In genomic region chr4:88934266-88935025, GRCm38 (mm10) we compare ENCODE assay signal across 33 mouse cellular contexts. TPM values are rescaled to one million over a fixed set of nuclear protein-coding genes. Genes with fewer than 3 reads are reported as not detected.
DNase-seq lines count a peak whose midpoint lies in the region; ATAC-seq and TF ChIP-seq lines count a peak whose summit lies in the region.
"Had no signal": no experiment of that assay in that cellular context is flagged by ENCODE, and none has a peak within 500 bp of the region (broad histone marks: within the 10 kb centered on the region; RNA-seq: fewer than 3 reads in every experiment).

No protein-coding gene starts in this region.

- H3K79me3 ChIP-seq in C2C12 (ENCODE audit: low read depth) = peaks cover 94% of the 10 kb centered on the region

- peak; percentile 17; the same call in 1 of the 2 replicates for TF ChIP-seq POLR2A in embryonic fibroblast, embryonic 13.5 days (IDR thresholded peaks at IDR 0.05; ENCODE audit: low read depth, low read length)
- TF ChIP-seq POLR2A in myocyte (IDR thresholded peaks at IDR 0.05; ENCODE audit: insufficient read length, low read depth) = no peak

- peak overlapping the region; percentile 96 for H3K4me2 ChIP-seq in myocyte (ENCODE audit: low read depth)
- no peak overlapping the region for H3K4me2 ChIP-seq in midbrain, embryonic 14.5 days (ENCODE audit: low read length)
- H3K4me2 ChIP-seq: embryonic facial prominence, embryonic 12.5 days; forebrain, embryonic 13.5 days; heart, embryonic 11.5 days; hindbrain, embryonic 13.5 days; limb, embryonic 15.5 days; midbrain, embryonic 15.5 days had no signal

- H3K27ac ChIP-seq in embryonic fibroblast, embryonic 13.5 days (ENCODE audit: insufficient read depth, low read length) = peak overlapping the region; percentile 70
- H3K27ac ChIP-seq in midbrain, embryonic 14.5 days (replicated peaks; ENCODE audit: low read depth, low read length) = no peak overlapping the region
- H3K27ac ChIP-seq: embryonic facial prominence, embryonic 12.5 days; forebrain, embryonic 13.5 days; hindbrain, embryonic 13.5 days; limb, embryonic 10.5 days; limb, embryonic 15.5 days; midbrain, embryonic 15.5 days had no signal

- no peak for TF ChIP-seq CTCF in C2C12 (IDR thresholded peaks at IDR 0.05; ENCODE audit: control insufficient read depth, insufficient read depth, insufficient read length)
- no peak for TF ChIP-seq CTCF in embryonic fibroblast, embryonic 13.5 days (IDR thresholded peaks at IDR 0.05; ENCODE audit: borderline replicate concordance, insufficient read depth, low read length)

- no peak for ATAC-seq in midbrain, embryonic 14.5 days (ENCODE audit: low FRiP score, low TSS enrichment)
- ATAC-seq: forebrain, embryonic 13.5 days; liver, postnatal 0 days; midbrain, embryonic 15.5 days had no signal

- H3K4me3 ChIP-seq in C2C12 (ENCODE audit: insufficient read depth, poor library complexity, severe bottlenecking) (peak overlapping the region; percentile 61), myocyte (peak overlapping the region; percentile 58)
- H3K4me3 ChIP-seq in embryonic fibroblast, embryonic 13.5 days (ENCODE audit: insufficient read depth, low read length) = peak overlapping the region; percentile 25
- H3K4me3 ChIP-seq in midbrain, embryonic 14.5 days (replicated peaks; ENCODE audit: low read depth, low read length) = no peak overlapping the region
- H3K4me3 ChIP-seq: embryonic facial prominence, embryonic 12.5 days; forebrain, embryonic 13.5 days; hindbrain, embryonic 13.5 days; limb, embryonic 10.5 days; limb, embryonic 15.5 days; midbrain, embryonic 15.5 days had no signal

- peaks cover 89% of the 10 kb centered on the region for H3K36me3 ChIP-seq in C2C12 (ENCODE audit: control insufficient read depth, insufficient read depth)
- H3K36me3 ChIP-seq in myocyte (ENCODE audit: control insufficient read depth, insufficient read depth) = no peaks in the 10 kb centered on the region
- H3K36me3 ChIP-seq in midbrain, embryonic 14.5 days (ENCODE audit: control insufficient read depth, insufficient read depth, low read length) = no peaks in the 10 kb centered on the region
- H3K36me3 ChIP-seq: embryonic facial prominence, embryonic 12.5 days; hindbrain, embryonic 13.5 days; limb, embryonic 10.5 days; limb, embryonic 15.5 days; midbrain, embryonic 15.5 days had no signal

- DNase-seq in 3T3-L1 (ENCODE audit: low read depth, low spot score) = peak; percentile 65
- DNase-seq in midbrain, embryonic 14.5 days = no peak
- no peak for DNase-seq in thymus, postnatal 36 days
- no peak for DNase-seq in kidney, adult 11 months
- DNase-seq: adrenal gland, adult 8-10 months; cerebellum, adult 2 months; cerebellum, postnatal 25 days; gastrocnemius, postnatal 10 days; heart, adult 11 months; heart, postnatal 36 days; kidney, adult 2 months; kidney, postnatal 4 days; layer of hippocampus, adult 9-11 months; liver, postnatal 0 days; lung, postnatal 4 days; right cerebral cortex, postnatal 25 days; spleen, adult 18-20 months; thymus, adult 2 months; thymus, postnatal 4 days had no signal

- 84% methylated on average over 8 of the region's 8 CpGs for WGBS in midbrain, embryonic 14.5 days

- H3K4me1 ChIP-seq in embryonic fibroblast, embryonic 13.5 days (ENCODE audit: control insufficient read depth, insufficient read depth, low read length) = peaks cover 14% of the 10 kb centered on the region
- peaks cover 3% of the 10 kb centered on the region; the same call in 1 of the 2 replicates for H3K4me1 ChIP-seq in midbrain, embryonic 14.5 days (ENCODE audit: control insufficient read depth, insufficient read depth, low read length)
- H3K4me1 ChIP-seq: midbrain, embryonic 15.5 days had no signal

- H3K9me3 ChIP-seq in midbrain, embryonic 14.5 days (ENCODE audit: control insufficient read depth, low read length) = no peaks in the 10 kb centered on the region
- H3K9me3 ChIP-seq: embryonic facial prominence, embryonic 12.5 days; forebrain, embryonic 13.5 days; hindbrain, embryonic 13.5 days; limb, embryonic 10.5 days; limb, embryonic 15.5 days; midbrain, embryonic 15.5 days had no signal

- H3K27me3 ChIP-seq in C2C12 (ENCODE audit: control insufficient read depth, insufficient read depth, insufficient read length) (no peaks in the 10 kb centered on the region), myocyte (ENCODE audit: control insufficient read depth, insufficient read depth, insufficient read length) (no peaks in the 10 kb centered on the region)
- peaks cover 28% of the 10 kb centered on the region for H3K27me3 ChIP-seq in midbrain, embryonic 14.5 days (ENCODE audit: control insufficient read depth, insufficient read depth, low read length)

- H3K79me2 ChIP-seq in C2C12 (ENCODE audit: control insufficient read depth, insufficient read depth) (peaks cover 100% of the 10 kb centered on the region), myocyte (ENCODE audit: control insufficient read depth, insufficient read depth) (peaks cover 97% of the 10 kb centered on the region)

- H3K9ac ChIP-seq in midbrain, embryonic 14.5 days (replicated peaks; ENCODE audit: low read length) = no peak overlapping the region
- H3K9ac ChIP-seq: embryonic facial prominence, embryonic 12.5 days; forebrain, embryonic 13.5 days; hindbrain, embryonic 13.5 days; limb, embryonic 15.5 days; liver, postnatal 0 days; midbrain, embryonic 15.5 days had no signal

- H3ac ChIP-seq in C2C12 (ENCODE audit: control insufficient read depth, insufficient read length, low read depth) (peak overlapping the region; percentile 74), myocyte (ENCODE audit: control insufficient read depth, insufficient read length) (peak overlapping the region; percentile 21)

TF ChIP-seq in C2C12, 6 proteins besides CTCF, POLR2A, EP300 and RAD21:
- TF ChIP-seq MAX (IDR thresholded peaks at IDR 0.05) (no peak), CEBPB (IDR thresholded peaks at IDR 0.05; ENCODE audit: low read depth) (no peak), FOSL1 (IDR thresholded peaks at IDR 0.05; ENCODE audit: insufficient read depth, low read length, poor library complexity, severe bottlenecking) (no peak), MYOG (IDR thresholded peaks at IDR 0.05; ENCODE audit: control insufficient read depth, extremely low read depth, insufficient read length) (no peak), USF1 (IDR thresholded peaks at IDR 0.05; ENCODE audit: low read depth) (no peak)

TF ChIP-seq in myocyte, 11 proteins besides CTCF, POLR2A, EP300 and RAD21:
- no peak for TF ChIP-seq TCF3 (IDR thresholded peaks at IDR 0.05; ENCODE audit: insufficient read length, low read depth)
- no peak for TF ChIP-seq REST (IDR thresholded peaks at IDR 0.05; ENCODE audit: insufficient read depth, insufficient read length)
- TF ChIP-seq SRF (IDR thresholded peaks at IDR 0.05; ENCODE audit: control insufficient read depth, insufficient read length, low read depth) = no peak
- TF ChIP-seq TCF12 (IDR thresholded peaks at IDR 0.05; ENCODE audit: insufficient read depth, poor library complexity, severe bottlenecking) = no peak
- TF ChIP-seq CEBPB (IDR thresholded peaks at IDR 0.05; ENCODE audit: insufficient read depth, poor library complexity, severe bottlenecking) = no peak
- no peak for TF ChIP-seq USF1 (IDR thresholded peaks at IDR 0.05; ENCODE audit: low read depth)
- TF ChIP-seq MYOD1 (IDR thresholded peaks at IDR 0.05; ENCODE audit: control insufficient read depth in 1 of 3, insufficient read length in 2 of 3, low read depth in 2 of 3) = no peak
- TF ChIP-seq E2F4 (IDR thresholded peaks at IDR 0.05; ENCODE audit: insufficient read depth) = no peak
- no peak for TF ChIP-seq MAX (IDR thresholded peaks at IDR 0.05; ENCODE audit: low read depth)
- no peak for TF ChIP-seq MYOG (IDR thresholded peaks at IDR 0.05; ENCODE audit: control insufficient read depth in 1 of 3, insufficient read depth in 1 of 3, insufficient read length in 2 of 3, low read depth in 2 of 3)
- no peak for TF ChIP-seq POLR2AphosphoS2 (IDR thresholded peaks at IDR 0.05; ENCODE audit: insufficient read length, low read depth)
TF ChIP-seq in myocyte: peak in this region for 0.

RNA-seq across cellular contexts. Expression of gene Ifne, which starts 54.4 kb away (rescaled TPM):
- polyA plus RNA-seq in C2C12 (2012; fragmentation: generic; extraction: Trizol) (not detected), myocyte (2012; fragmentation: generic; extraction: Trizol) (not detected)
- not detected in 2 replicates for polyA plus RNA-seq in embryonic fibroblast, embryonic 13.5 days (2011; ENCODE audit: insufficient read length, low read depth, missing spikeins)
- not detected in 2 replicates for polyA plus RNA-seq in midbrain, embryonic 14.5 days (2014; fragmentation: Nextera tagmentation; extraction: Ambion mirVana)
- polyA plus RNA-seq: cerebellum, adult 2 months; embryonic facial prominence, embryonic 12.5 days; forebrain, embryonic 13.5 days; heart, embryonic 11.5 days; heart, embryonic 16.5 days; hindbrain, embryonic 13.5 days; kidney, adult 2 months; kidney, embryonic 16.5 days; limb, embryonic 10.5 days; limb, embryonic 15.5 days; liver, postnatal 0 days; lung, embryonic 16.5 days; midbrain, embryonic 15.5 days; neural tube, embryonic 11.5 days; thymus, adult 2 months had no signal
